Mouse (Mus musculus): Measurements from ENCODE around the gene Ddc. TPM values are rescaled to one million over a fixed set of nuclear protein-coding genes. Genes with fewer than 3 reads are reported as not detected.

The Ddc gene
- polyA plus RNA-seq, 1 experiment from 2014 or later: 34.5 TPM

- WGBS: 14% methylated on average over 6 of the region's 6 CpGs
- DNase-seq (ENCODE audit: low spot score): no peak
Observed at GRCm38 (mm10) chr11:11832755-11833084, 65.2 kb downstream of the Ddc start.

GRCm38 (mm10) chr11:11831940-11832754, 65.8 kb downstream of the Ddc start:
- peak; percentile 76 for DNase-seq (ENCODE audit: low spot score)
- peak overlapping the region; percentile 98 for H3K27ac ChIP-seq
- 2% methylated on average over 6 of the region's 6 CpGs for WGBS
- H3K36me3 ChIP-seq: no peaks in the 10 kb centered on the region
- H3K9me3 ChIP-seq: no peaks in the 10 kb centered on the region
- H3K4me3 ChIP-seq: no peak overlapping the region
- no peaks in the 10 kb centered on the region for H3K27me3 ChIP-seq (ENCODE audit: insufficient read depth, poor library complexity, severe bottlenecking)
- peaks cover 82% of the 10 kb centered on the region for H3K4me1 ChIP-seq

More at GRCm38 (mm10) chr11:11832755-11833084, 65.2 kb downstream of the Ddc start:
- Histone ChIP-seq H3K36me3 (no peaks in the 10 kb centered on the region), H3K27ac (peak overlapping the region; percentile 98), H3K27me3 (ENCODE audit: insufficient read depth, poor library complexity, severe bottlenecking) (no peaks in the 10 kb centered on the region), H3K4me3 (no peak overlapping the region), H3K4me1 (peaks cover 84% of the 10 kb centered on the region), H3K9me3 (no peaks in the 10 kb centered on the region)

GRCm38 (mm10) chr11:11831526-11831925, 66.4 kb downstream of the Ddc start:
- no peak overlapping the region for H3K4me3 ChIP-seq
- no peaks in the 10 kb centered on the region for H3K9me3 ChIP-seq
- DNase-seq (ENCODE audit: low spot score): no peak
- whole genome bisulfite sequencing: 12% methylated on average over 6 of the region's 6 CpGs
- peak overlapping the region; percentile 98 for H3K27ac ChIP-seq
- no peaks in the 10 kb centered on the region for H3K27me3 ChIP-seq (ENCODE audit: insufficient read depth, poor library complexity, severe bottlenecking)
- H3K4me1 ChIP-seq: peaks cover 81% of the 10 kb centered on the region
- no peaks in the 10 kb centered on the region for H3K36me3 ChIP-seq

- WGBS: 31% methylated on average over 12 of the region's 12 CpGs
- H3K27me3 ChIP-seq (ENCODE audit: insufficient read depth, poor library complexity, severe bottlenecking): no peaks in the 10 kb centered on the region
- H3K27ac ChIP-seq: peak overlapping the region; percentile 98
- no peak overlapping the region for H3K4me3 ChIP-seq
- DNase-seq (ENCODE audit: low spot score): peak; percentile 47
- H3K36me3 ChIP-seq: no peaks in the 10 kb centered on the region
- peaks cover 80% of the 10 kb centered on the region for H3K4me1 ChIP-seq
- H3K9me3 ChIP-seq: no peaks in the 10 kb centered on the region
Observed at GRCm38 (mm10) chr11:11830884-11831495, 67.0 kb downstream of the Ddc start.

GRCm38 (mm10) chr11:11829161-11830000, 68.6 kb downstream of the Ddc start:
- no peaks in the 10 kb centered on the region for H3K27me3 ChIP-seq (ENCODE audit: insufficient read depth, poor library complexity, severe bottlenecking)
- WGBS: 16% methylated on average over 11 of the region's 11 CpGs
- peaks cover 87% of the 10 kb centered on the region for H3K4me1 ChIP-seq
- H3K9me3 ChIP-seq: no peaks in the 10 kb centered on the region
- H3K4me3 ChIP-seq: no peak overlapping the region
- peak overlapping the region; percentile 98 for H3K27ac ChIP-seq
- H3K36me3 ChIP-seq: no peaks in the 10 kb centered on the region
- no peak for DNase-seq (ENCODE audit: low spot score)

- no peak overlapping the region for H3K4me3 ChIP-seq
- H3K9me3 ChIP-seq: no peaks in the 10 kb centered on the region
- H3K27me3 ChIP-seq (ENCODE audit: insufficient read depth, poor library complexity, severe bottlenecking): no peaks in the 10 kb centered on the region
- H3K4me1 ChIP-seq: peaks cover 94% of the 10 kb centered on the region
- WGBS: 9% methylated on average over 6 of the region's 6 CpGs
- DNase-seq (ENCODE audit: low spot score): no peak
- peak overlapping the region; percentile 98 for H3K27ac ChIP-seq
- H3K36me3 ChIP-seq: no peaks in the 10 kb centered on the region
Observed at GRCm38 (mm10) chr11:11828761-11829160, 69.2 kb downstream of the Ddc start.

GRCm38 (mm10) chr11:11828251-11828650, 69.7 kb downstream of the Ddc start:
- peak; percentile 73 for DNase-seq (ENCODE audit: low spot score)
- peak overlapping the region; percentile 98 for H3K27ac ChIP-seq
- H3K4me3 ChIP-seq: no peak overlapping the region
- no peaks in the 10 kb centered on the region for H3K36me3 ChIP-seq
- H3K4me1 ChIP-seq: peaks cover 96% of the 10 kb centered on the region
- H3K27me3 ChIP-seq (ENCODE audit: insufficient read depth, poor library complexity, severe bottlenecking): no peaks in the 10 kb centered on the region
- 31% methylated on average over 5 of the region's 5 CpGs for WGBS
- no peaks in the 10 kb centered on the region for H3K9me3 ChIP-seq

GRCm38 (mm10) chr11:11826475-11826874, 71.5 kb downstream of the Ddc start:
- Histone ChIP-seq H3K36me3 (no peaks in the 10 kb centered on the region), H3K9me3 (no peaks in the 10 kb centered on the region), H3K27ac (peak overlapping the region; percentile 98), H3K4me3 (no peak overlapping the region), H3K4me1 (peaks cover 96% of the 10 kb centered on the region), H3K27me3 (ENCODE audit: insufficient read depth, poor library complexity, severe bottlenecking) (no peaks in the 10 kb centered on the region)
- DNase-seq (ENCODE audit: low spot score): no peak

GRCm38 (mm10) chr11:11825670-11826069, 72.3 kb downstream of the Ddc start:
- Histone ChIP-seq H3K4me3 (no peak overlapping the region), H3K9me3 (no peaks in the 10 kb centered on the region), H3K4me1 (peaks cover 95% of the 10 kb centered on the region), H3K36me3 (no peaks in the 10 kb centered on the region), H3K27me3 (ENCODE audit: insufficient read depth, poor library complexity, severe bottlenecking) (no peaks in the 10 kb centered on the region), H3K27ac (peak overlapping the region; percentile 98)
- WGBS: 74% methylated on average over 6 of the region's 6 CpGs
- peak; percentile 51 for DNase-seq (ENCODE audit: low spot score)

GRCm38 (mm10) chr11:11824970-11825635, 72.8 kb downstream of the Ddc start:
- Histone ChIP-seq H3K27me3 (ENCODE audit: insufficient read depth, poor library complexity, severe bottlenecking) (no peaks in the 10 kb centered on the region), H3K27ac (peak overlapping the region; percentile 98), H3K36me3 (no peaks in the 10 kb centered on the region), H3K4me1 (peaks cover 93% of the 10 kb centered on the region), H3K9me3 (no peaks in the 10 kb centered on the region), H3K4me3 (no peak overlapping the region)
- 58% methylated on average over 3 of the region's 3 CpGs for WGBS
- peak; percentile 75 for DNase-seq (ENCODE audit: low spot score)

GRCm38 (mm10) chr11:11823980-11824911, 73.7 kb downstream of the Ddc start:
- peak overlapping the region; percentile 98 for H3K27ac ChIP-seq
- WGBS: 15% methylated on average over 12 of the region's 12 CpGs
- H3K9me3 ChIP-seq: no peaks in the 10 kb centered on the region
- H3K4me3 ChIP-seq: no peak overlapping the region
- peak; percentile 94 for DNase-seq (ENCODE audit: low spot score)
- H3K4me1 ChIP-seq: peaks cover 85% of the 10 kb centered on the region
- no peaks in the 10 kb centered on the region for H3K27me3 ChIP-seq (ENCODE audit: insufficient read depth, poor library complexity, severe bottlenecking)
- H3K36me3 ChIP-seq: no peaks in the 10 kb centered on the region

All from heart, embryonic 10.5 days (tissue).